Mouse (Mus musculus): Measurements from ENCODE around the gene Il22ra2. TPM values are rescaled to one million over a fixed set of nuclear protein-coding genes. Genes with fewer than 3 reads are reported as not detected.

The Il22ra2 gene
- polyA plus RNA-seq (2012; ENCODE audit: insufficient read depth, insufficient read length, low replicate concordance, missing spikeins): not detected in 2 replicates

DNA sequence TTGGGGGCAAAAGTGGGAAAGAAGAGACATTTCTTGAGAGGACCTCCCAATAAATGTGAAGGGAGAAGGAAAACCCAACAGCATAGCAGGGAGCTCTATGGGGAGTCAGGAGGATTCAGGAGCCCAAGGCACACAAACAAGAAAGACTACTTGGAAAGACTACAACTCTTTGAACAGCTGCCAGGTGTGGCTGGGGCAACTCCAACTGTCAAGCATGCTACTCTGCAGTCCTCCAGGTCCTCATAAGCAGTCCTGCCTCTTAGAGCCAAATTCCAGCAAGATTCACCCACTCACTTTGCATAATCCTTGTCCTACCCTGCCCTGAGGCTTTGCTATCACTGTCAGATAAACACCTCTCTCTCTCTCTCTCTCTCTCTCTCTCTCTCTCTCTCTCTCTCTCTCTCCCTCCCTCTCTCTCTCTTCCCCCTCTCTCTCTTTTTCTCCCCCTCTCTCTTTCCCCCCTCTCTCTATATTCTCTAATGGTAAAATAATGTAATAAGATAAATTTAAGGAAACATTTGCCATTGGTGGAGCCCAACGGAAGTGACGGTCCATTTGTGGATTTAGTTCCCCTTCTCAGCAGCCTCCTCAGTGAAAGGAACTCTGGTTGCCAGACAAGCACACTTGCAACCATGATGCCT lies at the start of gene Il22ra2:
Il22ra2 (plus strand) TSS at position 591 of the 641 bp plus-strand sequence.
- 95% methylated on average over 2 of the region's 2 CpGs for WGBS
- no peak within 1 kb of the TSS for H3K27ac ChIP-seq (ENCODE audit: insufficient read depth, low read depth, low read length)
- TF ChIP-seq CTCF (IDR thresholded peaks at IDR 0.05; ENCODE audit: insufficient read depth, low read depth, low read length) (no peak), POLR2A (IDR thresholded peaks at IDR 0.05; ENCODE audit: insufficient read depth, low read depth, low read length) (no peak)
- no peaks in the 10 kb centered on the region for H3K4me1 ChIP-seq (ENCODE audit: control insufficient read depth, insufficient read depth, low read length)
- no peak within 1 kb of the TSS for H3K4me3 ChIP-seq (ENCODE audit: insufficient read depth, low read depth, low read length)

DNA sequence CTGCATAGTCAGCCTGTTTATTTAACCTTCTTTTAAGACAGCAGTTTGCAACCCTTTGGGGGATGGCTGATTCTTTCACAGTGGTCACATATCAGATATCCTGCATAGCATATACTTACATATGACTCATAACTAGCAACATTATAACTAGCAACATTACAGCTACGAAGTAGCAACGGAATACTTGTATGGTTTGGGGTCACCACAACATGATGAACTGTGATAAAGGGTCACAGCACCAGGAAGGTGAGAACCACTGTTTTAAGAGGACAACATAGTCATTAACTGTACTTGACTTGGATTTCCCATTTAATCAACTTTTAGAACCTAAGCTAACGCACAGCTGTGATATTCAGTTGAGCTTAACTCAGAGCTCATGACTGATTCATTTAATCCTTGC lies 44.2 kb upstream of the Il22ra2 start:
- 97% methylated on average over 3 of the region's 3 CpGs for WGBS
- H3K4me3 ChIP-seq (ENCODE audit: insufficient read depth, low read depth, low read length): no peak overlapping the region
- no peak overlapping the region for H3K27ac ChIP-seq (ENCODE audit: insufficient read depth, low read depth, low read length)
- H3K4me1 ChIP-seq (ENCODE audit: control insufficient read depth, insufficient read depth, low read length): no peaks in the 10 kb centered on the region
- no peak for TF ChIP-seq CTCF (IDR thresholded peaks at IDR 0.05; ENCODE audit: insufficient read depth, low read depth, low read length)
- TF ChIP-seq POLR2A (IDR thresholded peaks at IDR 0.05; ENCODE audit: insufficient read depth, low read depth, low read length): no peak

DNA sequence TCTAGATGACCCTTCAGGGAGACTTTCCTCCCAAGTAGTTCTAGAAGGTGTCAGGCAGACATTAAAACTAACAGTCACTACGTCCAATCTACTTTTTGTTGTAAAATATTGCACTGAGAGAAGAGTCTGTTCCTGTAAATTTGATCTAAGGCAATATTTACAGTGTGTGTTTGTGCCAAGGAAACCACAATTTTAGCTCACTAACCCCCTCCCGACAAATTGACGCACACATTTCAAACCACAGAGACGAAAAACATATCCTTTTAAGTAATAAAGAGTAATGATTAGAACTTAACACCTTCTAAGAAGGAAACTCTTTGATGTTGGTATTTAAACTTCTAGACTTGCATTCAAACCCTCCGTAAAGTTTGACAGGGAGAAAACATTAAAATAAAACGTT lies 43.8 kb upstream of the Il22ra2 start:
- no peak overlapping the region for H3K27ac ChIP-seq (ENCODE audit: insufficient read depth, low read depth, low read length)
- TF ChIP-seq POLR2A (IDR thresholded peaks at IDR 0.05; ENCODE audit: insufficient read depth, low read depth, low read length): no peak
- no peak for TF ChIP-seq CTCF (IDR thresholded peaks at IDR 0.05; ENCODE audit: insufficient read depth, low read depth, low read length)
- H3K4me3 ChIP-seq (ENCODE audit: insufficient read depth, low read depth, low read length): no peak overlapping the region
- WGBS: 92% methylated on average over 6 of the region's 6 CpGs
- H3K4me1 ChIP-seq (ENCODE audit: control insufficient read depth, insufficient read depth, low read length): no peaks in the 10 kb centered on the region

DNA sequence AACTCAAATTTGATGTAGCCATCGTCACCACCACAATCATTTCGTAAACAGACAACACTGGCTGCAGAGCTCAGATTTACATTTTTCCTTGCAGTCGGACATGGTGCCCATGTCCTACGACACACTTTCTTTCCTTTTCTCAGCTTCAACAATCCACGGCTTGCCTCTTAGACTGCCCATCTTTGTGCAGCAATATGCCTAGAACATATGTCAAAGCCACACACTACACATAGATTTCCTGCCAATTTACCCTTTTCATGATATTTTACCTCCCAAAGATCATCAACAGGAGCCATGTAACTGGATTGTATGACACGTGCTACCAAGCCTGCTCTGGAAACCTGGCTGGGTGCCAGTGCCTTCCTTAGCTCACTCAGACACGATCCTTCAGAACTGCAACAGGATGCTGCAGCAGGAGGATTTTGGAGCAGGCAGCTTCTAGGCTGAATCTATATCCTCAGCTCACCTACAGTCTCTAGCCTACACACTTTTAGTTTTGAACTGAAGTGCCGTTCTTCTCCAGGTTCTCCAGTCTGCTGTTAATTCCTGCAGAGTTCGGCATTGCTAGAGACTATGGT lies 43.3 kb upstream of the Il22ra2 start:
- Histone ChIP-seq H3K4me3 (ENCODE audit: insufficient read depth, low read depth, low read length) (no peak overlapping the region), H3K27ac (ENCODE audit: insufficient read depth, low read depth, low read length) (no peak overlapping the region), H3K4me1 (ENCODE audit: control insufficient read depth, insufficient read depth, low read length) (no peaks in the 10 kb centered on the region)
- TF ChIP-seq POLR2A (IDR thresholded peaks at IDR 0.05; ENCODE audit: insufficient read depth, low read depth, low read length) (no peak), CTCF (IDR thresholded peaks at IDR 0.05; ENCODE audit: insufficient read depth, low read depth, low read length) (no peak)
- 67% methylated on average over 9 of the region's 9 CpGs for WGBS

GRCm38 (mm10) chr10:19580660-19581059 lies 41.1 kb upstream of the Il22ra2 start:
- H3K27ac ChIP-seq (ENCODE audit: insufficient read depth, low read depth, low read length): no peak overlapping the region
- 71% methylated on average over 3 of the region's 3 CpGs for WGBS
- no peaks in the 10 kb centered on the region for H3K4me1 ChIP-seq (ENCODE audit: control insufficient read depth, insufficient read depth, low read length)
- no peak overlapping the region for H3K4me3 ChIP-seq (ENCODE audit: insufficient read depth, low read depth, low read length)
- TF ChIP-seq CTCF (IDR thresholded peaks at IDR 0.05; ENCODE audit: insufficient read depth, low read depth, low read length) (no peak), POLR2A (IDR thresholded peaks at IDR 0.05; ENCODE audit: insufficient read depth, low read depth, low read length) (no peak)

- Histone ChIP-seq H3K4me3 (ENCODE audit: insufficient read depth, low read depth, low read length) (no peak overlapping the region), H3K4me1 (ENCODE audit: control insufficient read depth, insufficient read depth, low read length) (no peaks in the 10 kb centered on the region), H3K27ac (ENCODE audit: insufficient read depth, low read depth, low read length) (no peak overlapping the region)
- 80% methylated on average over 9 of the region's 9 CpGs for WGBS
- TF ChIP-seq CTCF (IDR thresholded peaks at IDR 0.05; ENCODE audit: insufficient read depth, low read depth, low read length) (no peak), POLR2A (IDR thresholded peaks at IDR 0.05; ENCODE audit: insufficient read depth, low read depth, low read length) (no peak)
These were observed 39.8 kb upstream of the Il22ra2 start for GRCm38 (mm10) chr10:19581844-19582582.

DNA sequence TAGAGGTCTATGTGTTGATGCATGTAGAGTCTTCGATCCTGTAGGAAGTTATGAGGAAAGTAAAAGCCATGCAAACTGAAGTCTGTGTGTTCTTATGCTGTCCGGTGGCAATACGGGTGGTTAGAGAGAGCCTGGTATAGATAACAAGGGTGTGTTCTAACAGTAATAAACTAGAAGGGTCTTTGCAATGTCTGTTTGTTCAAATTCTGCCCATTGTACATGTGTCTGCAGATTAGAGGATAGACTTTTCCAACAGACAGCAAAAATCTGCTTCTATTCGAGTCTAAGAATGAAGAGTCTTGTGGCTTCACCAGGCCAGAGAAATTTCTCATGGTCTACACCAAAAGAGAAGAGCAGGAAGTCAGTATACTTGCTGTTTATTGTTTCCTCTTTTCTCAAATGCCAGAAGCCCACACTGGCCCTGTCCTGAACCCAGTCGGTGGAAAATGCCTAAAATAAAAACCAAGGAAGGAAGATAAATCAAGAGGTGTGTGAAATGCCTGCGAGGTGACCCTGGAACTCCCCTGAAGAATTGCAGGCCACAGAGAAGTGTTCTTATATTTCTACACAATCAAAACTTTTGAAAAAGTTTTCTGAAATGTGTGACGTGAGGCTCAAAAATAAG lies 38.9 kb upstream of the Il22ra2 start:
- no peak overlapping the region for H3K27ac ChIP-seq (ENCODE audit: insufficient read depth, low read depth, low read length)
- TF ChIP-seq POLR2A (IDR thresholded peaks at IDR 0.05; ENCODE audit: insufficient read depth, low read depth, low read length) (no peak), CTCF (IDR thresholded peaks at IDR 0.05; ENCODE audit: insufficient read depth, low read depth, low read length) (no peak)

GRCm38 (mm10) chr10:19584064-19584463 lies 37.7 kb upstream of the Il22ra2 start:
- WGBS: 75% methylated on average over 2 of the region's 2 CpGs
- TF ChIP-seq CTCF (IDR thresholded peaks at IDR 0.05; ENCODE audit: insufficient read depth, low read depth, low read length): no peak
- no peak for TF ChIP-seq POLR2A (IDR thresholded peaks at IDR 0.05; ENCODE audit: insufficient read depth, low read depth, low read length)
- Histone ChIP-seq H3K27ac (ENCODE audit: insufficient read depth, low read depth, low read length) (no peak overlapping the region), H3K4me1 (ENCODE audit: control insufficient read depth, insufficient read depth, low read length) (no peaks in the 10 kb centered on the region), H3K4me3 (ENCODE audit: insufficient read depth, low read depth, low read length) (no peak overlapping the region)

More for the DNA sequence above, 38.9 kb upstream of the Il22ra2 start:
- no peak overlapping the region for H3K4me3 ChIP-seq (ENCODE audit: insufficient read depth, low read depth, low read length)
- WGBS: 88% methylated on average over 7 of the region's 7 CpGs
- no peaks in the 10 kb centered on the region for H3K4me1 ChIP-seq (ENCODE audit: control insufficient read depth, insufficient read depth, low read length)

Data from olfactory bulb, adult 2 months (tissue).